ENCODE assay signal across 22 mouse cellular contexts in genomic region chr12:117360215-117360614, GRCm38 (mm10).
A peak's percentile ranks its signal among the peaks of the same experiment; 100 is the strongest.
DNase-seq lines count a peak whose midpoint lies in the region; ATAC-seq and TF ChIP-seq lines count a peak whose summit lies in the region.
"Had no signal": no experiment of that assay in that cellular context is flagged by ENCODE, and none has a peak within 500 bp of the region (broad histone marks: within the 10 kb centered on the region; RNA-seq: fewer than 3 reads in every experiment).

No protein-coding gene starts in this region.

- DNase-seq in forebrain, embryonic 14.5 days (ENCODE audit: low spot score) = peak; percentile 42
- no peak for DNase-seq in forebrain, embryonic 10.5 days (ENCODE audit: extremely low spot score, low spot score)
- DNase-seq in heart, adult 11 months = peak; percentile 11
- no peak for DNase-seq in heart, adult 9 months (ENCODE audit: low spot score in 2 of 2)
- DNase-seq in midbrain, embryonic 10.5 days (ENCODE audit: low spot score) = no peak
- no peak for DNase-seq in midbrain, embryonic 11.5 days (ENCODE audit: low spot score, missing footprints)
- peak; percentile 65 for DNase-seq in brain, embryonic 14.5 days (ENCODE audit: low read depth)
- DNase-seq: adrenal gland, adult 8-10 months; adrenal gland, postnatal 25 days; cerebellum, adult 18-20 months; cerebellum, adult 9-10 months; gastrocnemius, postnatal 25 days; heart, adult 2 months; heart, postnatal 14 days; heart, postnatal 4 days; kidney, adult 11 months; kidney, adult 8-10 months had no signal

- no peak for TF ChIP-seq POLR2A in brain, embryonic 14.5 days (IDR thresholded peaks at IDR 0.05; ENCODE audit: borderline replicate concordance, extremely low read depth, insufficient read depth, insufficient read length, poor library complexity, severe bottlenecking)

- no peaks in the 10 kb centered on the region for H3K27me3 ChIP-seq in forebrain, embryonic 14.5 days (replicated peaks; ENCODE audit: control insufficient read depth, insufficient read depth, low read length)
- peaks cover 47% of the 10 kb centered on the region for H3K27me3 ChIP-seq in forebrain, embryonic 10.5 days (ENCODE audit: poor library complexity, severe bottlenecking)
- H3K27me3 ChIP-seq in midbrain, embryonic 10.5 days (ENCODE audit: low read depth, poor library complexity, severe bottlenecking) = 0 out of 2 replicates have a peak, but pooled peaks cover 4% of the 10 kb centered on the region
- H3K27me3 ChIP-seq in midbrain, embryonic 11.5 days (ENCODE audit: control insufficient read depth, insufficient read depth, low read length) = no peaks in the 10 kb centered on the region
- H3K27me3 ChIP-seq: hindbrain, embryonic 12.5 days; hindbrain, embryonic 15.5 days; intestine, embryonic 15.5 days had no signal

- ATAC-seq in forebrain, embryonic 14.5 days = peak; percentile 50; the same call in 1 of the 2 replicates
- ATAC-seq in midbrain, embryonic 11.5 days (ENCODE audit: low FRiP score) = no peak
- ATAC-seq: activated CD4-positive, CD25-positive, alpha-beta regulatory T cell, adult 4 months; intestine, embryonic 15.5 days had no signal

- no peak overlapping the region for H3K4me3 ChIP-seq in forebrain, embryonic 14.5 days (ENCODE audit: low read depth, low read length)
- no peak overlapping the region for H3K4me3 ChIP-seq in forebrain, embryonic 10.5 days
- no peak overlapping the region for H3K4me3 ChIP-seq in midbrain, embryonic 10.5 days
- H3K4me3 ChIP-seq in midbrain, embryonic 11.5 days (ENCODE audit: low read depth, low read length) = no peak overlapping the region
- H3K4me3 ChIP-seq: heart, adult 2 months; heart, embryonic 13.5 days; hindbrain, embryonic 12.5 days; hindbrain, embryonic 15.5 days; intestine, embryonic 15.5 days had no signal

- TF ChIP-seq CTCF in brain, embryonic 14.5 days (IDR thresholded peaks at IDR 0.05; ENCODE audit: borderline replicate concordance, extremely low read depth, insufficient read depth, insufficient read length) = no peak

- no peak overlapping the region for H3K27ac ChIP-seq in forebrain, embryonic 14.5 days (ENCODE audit: low read depth, low read length)
- no peak overlapping the region for H3K27ac ChIP-seq in forebrain, embryonic 10.5 days
- H3K27ac ChIP-seq in midbrain, embryonic 10.5 days (replicated peaks) = peak overlapping the region; percentile 70
- no peak overlapping the region for H3K27ac ChIP-seq in midbrain, embryonic 11.5 days (ENCODE audit: low read depth, low read length)
- H3K27ac ChIP-seq: heart, adult 2 months; heart, embryonic 13.5 days; hindbrain, embryonic 12.5 days; hindbrain, embryonic 15.5 days; intestine, embryonic 15.5 days had no signal

- H3K9ac ChIP-seq in forebrain, embryonic 14.5 days (ENCODE audit: low read length) = no peak overlapping the region
- H3K9ac ChIP-seq in midbrain, embryonic 11.5 days (ENCODE audit: low read length) = no peak overlapping the region
- H3K9ac ChIP-seq: heart, embryonic 13.5 days; hindbrain, embryonic 12.5 days; hindbrain, embryonic 15.5 days; intestine, embryonic 15.5 days had no signal

- no peak overlapping the region for H3K4me2 ChIP-seq in forebrain, embryonic 14.5 days (ENCODE audit: low read length)
- no peak overlapping the region for H3K4me2 ChIP-seq in midbrain, embryonic 11.5 days
- H3K4me2 ChIP-seq: heart, embryonic 13.5 days; hindbrain, embryonic 12.5 days; hindbrain, embryonic 15.5 days; intestine, embryonic 15.5 days had no signal

- H3K9me3 ChIP-seq in forebrain, embryonic 14.5 days (replicated peaks; ENCODE audit: control insufficient read depth, low read length) = no peaks in the 10 kb centered on the region
- no peaks in the 10 kb centered on the region for H3K9me3 ChIP-seq in forebrain, embryonic 10.5 days
- H3K9me3 ChIP-seq in midbrain, embryonic 10.5 days (replicated peaks) = no peaks in the 10 kb centered on the region
- no peaks in the 10 kb centered on the region for H3K9me3 ChIP-seq in midbrain, embryonic 11.5 days (ENCODE audit: control insufficient read depth, low read length)
- H3K9me3 ChIP-seq: heart, embryonic 13.5 days; hindbrain, embryonic 12.5 days; hindbrain, embryonic 15.5 days; intestine, embryonic 15.5 days had no signal

- no peaks in the 10 kb centered on the region for H3K4me1 ChIP-seq in forebrain, embryonic 14.5 days (ENCODE audit: control insufficient read depth, insufficient read depth, low read length)
- peaks cover 19% of the 10 kb centered on the region for H3K4me1 ChIP-seq in forebrain, embryonic 10.5 days
- peaks cover 31% of the 10 kb centered on the region for H3K4me1 ChIP-seq in midbrain, embryonic 10.5 days
- no peaks in the 10 kb centered on the region for H3K4me1 ChIP-seq in midbrain, embryonic 11.5 days (ENCODE audit: control insufficient read depth, insufficient read depth, low read length)
- H3K4me1 ChIP-seq: heart, embryonic 13.5 days; hindbrain, embryonic 15.5 days; intestine, embryonic 15.5 days had no signal

- H3K36me3 ChIP-seq in forebrain, embryonic 14.5 days (ENCODE audit: control insufficient read depth, insufficient read depth, low read length) = no peaks in the 10 kb centered on the region
- H3K36me3 ChIP-seq in forebrain, embryonic 10.5 days (replicated peaks) = no peaks in the 10 kb centered on the region
- no peaks in the 10 kb centered on the region for H3K36me3 ChIP-seq in midbrain, embryonic 10.5 days
- H3K36me3 ChIP-seq in midbrain, embryonic 11.5 days (ENCODE audit: control insufficient read depth, insufficient read depth, low read length) = no peaks in the 10 kb centered on the region
- H3K36me3 ChIP-seq: heart, embryonic 13.5 days; hindbrain, embryonic 12.5 days; hindbrain, embryonic 15.5 days; intestine, embryonic 15.5 days had no signal

- WGBS in forebrain, embryonic 14.5 days = 54% methylated on average over 4 of the region's 4 CpGs
- WGBS in forebrain, embryonic 10.5 days = 89% methylated on average over 4 of the region's 4 CpGs
- WGBS in midbrain, embryonic 10.5 days = 91% methylated on average over 4 of the region's 4 CpGs
- 92% methylated on average over 4 of the region's 4 CpGs for WGBS in midbrain, embryonic 11.5 days

Comparison
In these comparisons a context has a peak if more than half of its experiments do, and no peak if none do; other contexts are left out.
1. DNase-seq: peak in forebrain, embryonic 14.5 days (single experiment), heart, adult 11 months (single experiment) and brain, embryonic 14.5 days (single experiment); none in forebrain, embryonic 10.5 days (single experiment), heart, adult 9 months (0 of 2), midbrain, embryonic 10.5 days (single experiment) and midbrain, embryonic 11.5 days (single experiment).